Mouse (Mus musculus): ENCODE measurements around the gene L3mbtl3. TPM values are rescaled to one million over a fixed set of nuclear protein-coding genes. Genes with fewer than 3 reads are reported as not detected.

L3mbtl3 gene
- 53.5 to 61.3 TPM (median 54.8 TPM) in 4 replicates for total RNA-seq (2023)

DNA sequence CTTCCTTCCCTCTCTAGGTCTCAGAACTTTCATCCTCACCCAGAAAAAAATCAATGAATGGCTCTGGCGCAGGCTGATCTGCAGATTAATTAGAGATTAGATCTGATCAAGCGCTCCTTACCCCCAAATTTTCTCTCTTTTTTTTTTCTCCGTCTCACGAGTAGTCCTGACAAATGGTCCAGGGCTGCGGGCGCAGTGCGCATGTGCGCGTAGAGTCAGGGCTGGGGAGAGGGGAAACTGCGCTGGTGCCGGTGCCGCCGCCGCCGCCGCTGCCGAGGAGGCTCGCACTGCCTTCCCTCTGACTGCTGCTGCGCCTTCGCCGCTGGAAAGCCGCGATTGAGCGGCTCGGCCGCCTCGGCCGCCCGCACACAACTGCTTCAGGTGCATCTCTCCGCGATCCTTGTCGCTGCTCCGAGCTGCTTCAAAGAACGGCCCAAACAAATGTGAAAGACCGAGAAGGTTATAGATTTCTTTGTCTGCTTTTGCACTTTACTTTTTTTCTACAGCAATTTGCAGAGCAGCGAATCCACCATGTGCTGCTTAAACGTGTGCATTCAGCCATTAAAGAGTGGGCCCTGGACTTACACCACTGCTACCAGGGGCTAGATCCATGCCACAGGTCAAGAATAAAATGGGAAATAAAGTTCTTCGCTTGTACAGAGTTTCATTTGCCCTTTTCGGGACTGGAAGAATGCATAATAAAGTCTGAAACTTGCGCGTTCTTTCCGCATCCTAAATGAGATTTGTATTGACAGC, at the start of gene L3mbtl3:
L3mbtl3 (minus strand) TSS at position 182 of the 756 bp plus-strand sequence.

DNA sequence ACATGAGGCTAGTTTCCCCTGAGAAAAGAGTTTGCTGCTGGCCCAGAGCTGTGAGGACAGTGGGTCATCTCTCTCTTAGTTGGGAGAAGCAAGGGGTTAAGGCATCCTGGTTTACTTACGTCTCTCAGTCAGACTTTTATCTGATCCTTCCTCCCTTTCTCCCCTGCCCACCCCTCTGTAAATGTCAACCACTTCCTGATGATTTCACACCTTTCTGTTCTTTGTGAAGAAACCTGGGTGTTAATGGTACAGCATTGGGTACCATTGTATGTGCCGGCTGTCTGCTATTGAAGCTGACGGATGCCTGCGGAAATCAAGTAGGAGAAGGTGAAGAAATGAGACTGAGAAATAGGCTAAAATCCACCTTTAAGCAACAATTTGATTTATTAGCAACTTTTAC, 146.3 kb downstream of the L3mbtl3 start, which contains the start of gene Samd3:
Samd3 (plus strand) TSS at position 220 of the 400 bp plus-strand sequence.

Other genes starting within 250 kb of the L3mbtl3 start
- gene Samd3, start 146.3 kb downstream of the L3mbtl3 start, total RNA-seq (2023): 0.45 to 0.79 TPM in 2 of 4 replicates, not detected in the others

Measured in B cell, adult 62 days (primary cell).